ENCODE assay signal across 30 mouse cellular contexts in the genomic region with DNA sequence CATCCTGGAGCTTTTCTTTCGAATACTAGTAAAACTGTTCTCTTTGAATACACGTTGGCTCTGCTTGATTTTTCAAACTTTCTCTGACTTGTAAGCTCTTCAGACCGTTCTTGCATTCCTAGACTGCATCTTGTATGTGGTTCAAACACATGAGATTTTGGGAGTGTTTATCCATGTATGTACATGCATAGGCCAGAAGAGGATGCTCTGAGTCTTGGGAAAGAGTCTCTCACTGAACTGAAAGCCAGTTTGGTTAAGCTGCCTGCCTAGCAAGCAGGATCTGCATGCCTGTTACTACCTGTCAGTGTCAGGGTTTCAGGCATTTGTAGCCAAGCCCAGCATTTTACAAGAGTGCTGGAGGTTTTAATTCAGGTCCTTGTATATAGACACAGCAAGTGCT.
A peak's percentile ranks its signal among the peaks of the same experiment; 100 is the strongest.
DNase-seq lines count a peak whose midpoint lies in the region; ATAC-seq and TF ChIP-seq lines count a peak whose summit lies in the region.
"Had no signal": no experiment of that assay in that cellular context is flagged by ENCODE, and none has a peak within 500 bp of the region (broad histone marks: within the 10 kb centered on the region; RNA-seq: fewer than 3 reads in every experiment).

No protein-coding gene starts in this region.

- WGBS in intestine, postnatal 0 days = 67% methylated on average over 3 of the region's 3 CpGs
- 58% methylated on average over 3 of the region's 3 CpGs for WGBS in intestine, embryonic 15.5 days
- WGBS in midbrain, embryonic 14.5 days = 72% methylated on average over 3 of the region's 3 CpGs
- 69% methylated on average over 3 of the region's 3 CpGs for WGBS in midbrain, embryonic 16.5 days

- no peaks in the 10 kb centered on the region for H3K9me3 ChIP-seq in intestine, postnatal 0 days (ENCODE audit: control insufficient read depth)
- no peaks in the 10 kb centered on the region for H3K9me3 ChIP-seq in intestine, embryonic 15.5 days
- H3K9me3 ChIP-seq in midbrain, embryonic 14.5 days (ENCODE audit: control insufficient read depth, low read length) = no peaks in the 10 kb centered on the region
- H3K9me3 ChIP-seq in midbrain, embryonic 16.5 days (replicated peaks; ENCODE audit: control insufficient read depth, low read length, poor library complexity, severe bottlenecking) = no peaks in the 10 kb centered on the region
- H3K9me3 ChIP-seq: embryonic facial prominence, embryonic 10.5 days; embryonic facial prominence, embryonic 15.5 days; forebrain, embryonic 12.5 days; heart, embryonic 13.5 days; hindbrain, embryonic 15.5 days; limb, embryonic 10.5 days; limb, embryonic 15.5 days; liver, embryonic 13.5 days; neural tube, embryonic 13.5 days had no signal

- no peak overlapping the region for H3K27ac ChIP-seq in intestine, postnatal 0 days (ENCODE audit: low read depth, low read length)
- no peak overlapping the region for H3K27ac ChIP-seq in intestine, embryonic 15.5 days
- no peak overlapping the region for H3K27ac ChIP-seq in midbrain, embryonic 14.5 days (replicated peaks; ENCODE audit: low read depth, low read length)
- no peak overlapping the region for H3K27ac ChIP-seq in midbrain, embryonic 16.5 days (ENCODE audit: low read length)
- H3K27ac ChIP-seq: embryonic facial prominence, embryonic 10.5 days; embryonic facial prominence, embryonic 15.5 days; forebrain, embryonic 12.5 days; gastrocnemius, adult 2 months; heart, adult 2 months; heart, embryonic 13.5 days; hindbrain, embryonic 15.5 days; limb, embryonic 10.5 days; limb, embryonic 15.5 days; liver, embryonic 13.5 days; neural tube, embryonic 13.5 days had no signal

- no peaks in the 10 kb centered on the region for H3K36me3 ChIP-seq in intestine, postnatal 0 days (ENCODE audit: control insufficient read depth, insufficient read depth)
- H3K36me3 ChIP-seq in intestine, embryonic 15.5 days = no peaks in the 10 kb centered on the region
- H3K36me3 ChIP-seq in midbrain, embryonic 14.5 days (ENCODE audit: control insufficient read depth, insufficient read depth, low read length) = no peaks in the 10 kb centered on the region
- no peaks in the 10 kb centered on the region for H3K36me3 ChIP-seq in midbrain, embryonic 16.5 days (ENCODE audit: control insufficient read depth, insufficient read depth, low read length)
- H3K36me3 ChIP-seq: embryonic facial prominence, embryonic 10.5 days; embryonic facial prominence, embryonic 15.5 days; forebrain, embryonic 12.5 days; heart, embryonic 13.5 days; hindbrain, embryonic 15.5 days; limb, embryonic 10.5 days; limb, embryonic 15.5 days; liver, embryonic 13.5 days; neural tube, embryonic 13.5 days had no signal

- no peaks in the 10 kb centered on the region for H3K4me1 ChIP-seq in intestine, postnatal 0 days (replicated peaks; ENCODE audit: control insufficient read depth, insufficient read depth, low read length)
- H3K4me1 ChIP-seq in intestine, embryonic 15.5 days (replicated peaks) = no peaks in the 10 kb centered on the region
- H3K4me1 ChIP-seq in midbrain, embryonic 14.5 days (ENCODE audit: control insufficient read depth, insufficient read depth, low read length) = no peaks in the 10 kb centered on the region
- no peaks in the 10 kb centered on the region for H3K4me1 ChIP-seq in midbrain, embryonic 16.5 days (ENCODE audit: control insufficient read depth, insufficient read depth, low read length)
- H3K4me1 ChIP-seq: embryonic facial prominence, embryonic 10.5 days; embryonic facial prominence, embryonic 15.5 days; forebrain, embryonic 12.5 days; heart, embryonic 13.5 days; hindbrain, embryonic 15.5 days; limb, embryonic 10.5 days; limb, embryonic 15.5 days; liver, embryonic 13.5 days; neural tube, embryonic 13.5 days had no signal

- TF ChIP-seq CTCF in intestine, postnatal 0 days (IDR thresholded peaks at IDR 0.05; ENCODE audit: low read depth) = peak; percentile 41

- peak; percentile 2 for DNase-seq in embryo, embryonic 11 days
- no peak for DNase-seq in embryo, embryonic 9.5 days (ENCODE audit: extremely low spot score)
- peak; percentile 15 for DNase-seq in midbrain, embryonic 14.5 days
- DNase-seq in ovary, postnatal 14 days (ENCODE audit: low spot score) = no peak
- DNase-seq: adrenal gland, adult 2 months; adrenal gland, postnatal 36 days; cerebellum, adult 2 months; cerebellum, postnatal 36 days; gastrocnemius, adult 2 months; gastrocnemius, postnatal 36 days; heart, adult 2 months; heart, postnatal 10 days; kidney, adult 8-10 months; kidney, postnatal 10 days; liver, embryonic 13.5 days; lung, adult 18-20 months; lung, postnatal 10 days; thymus, postnatal 4 days had no signal

- no peak overlapping the region for H3K9ac ChIP-seq in intestine, postnatal 0 days (ENCODE audit: low read depth, low read length)
- H3K9ac ChIP-seq in intestine, embryonic 15.5 days = no peak overlapping the region
- no peak overlapping the region for H3K9ac ChIP-seq in midbrain, embryonic 14.5 days (replicated peaks; ENCODE audit: low read length)
- no peak overlapping the region for H3K9ac ChIP-seq in midbrain, embryonic 16.5 days (ENCODE audit: low read depth, low read length)
- H3K9ac ChIP-seq: embryonic facial prominence, embryonic 15.5 days; forebrain, embryonic 12.5 days; heart, embryonic 13.5 days; hindbrain, embryonic 15.5 days; limb, embryonic 15.5 days; liver, embryonic 13.5 days; neural tube, embryonic 13.5 days had no signal

- H3K4me2 ChIP-seq in intestine, postnatal 0 days (replicated peaks; ENCODE audit: low read depth) = no peak overlapping the region
- H3K4me2 ChIP-seq in intestine, embryonic 15.5 days (replicated peaks) = no peak overlapping the region
- H3K4me2 ChIP-seq in midbrain, embryonic 14.5 days (ENCODE audit: low read length) = no peak overlapping the region
- H3K4me2 ChIP-seq in midbrain, embryonic 16.5 days (ENCODE audit: low read length) = no peak overlapping the region
- H3K4me2 ChIP-seq: embryonic facial prominence, embryonic 15.5 days; forebrain, embryonic 12.5 days; heart, embryonic 13.5 days; hindbrain, embryonic 15.5 days; limb, embryonic 15.5 days; liver, embryonic 13.5 days; neural tube, embryonic 13.5 days had no signal

- no peak for ATAC-seq in intestine, postnatal 0 days
- no peak for ATAC-seq in intestine, embryonic 15.5 days
- ATAC-seq in midbrain, embryonic 14.5 days (ENCODE audit: low FRiP score, low TSS enrichment) = no peak
- ATAC-seq in midbrain, embryonic 16.5 days = no peak
- ATAC-seq: activated CD4-positive, CD25-positive, alpha-beta regulatory T cell, adult 4 months had no signal

- no peak overlapping the region for H3K4me3 ChIP-seq in intestine, postnatal 0 days (ENCODE audit: low read depth, low read length)
- H3K4me3 ChIP-seq in intestine, embryonic 15.5 days (replicated peaks) = no peak overlapping the region
- no peak overlapping the region for H3K4me3 ChIP-seq in midbrain, embryonic 14.5 days (replicated peaks; ENCODE audit: low read depth, low read length)
- no peak overlapping the region for H3K4me3 ChIP-seq in midbrain, embryonic 16.5 days (ENCODE audit: low read depth, low read length)
- H3K4me3 ChIP-seq: embryonic facial prominence, embryonic 10.5 days; embryonic facial prominence, embryonic 15.5 days; forebrain, embryonic 12.5 days; gastrocnemius, adult 2 months; heart, adult 2 months; heart, embryonic 13.5 days; hindbrain, embryonic 15.5 days; limb, embryonic 10.5 days; limb, embryonic 15.5 days; liver, embryonic 13.5 days; neural tube, embryonic 13.5 days had no signal

- H3K27me3 ChIP-seq in intestine, postnatal 0 days (replicated peaks; ENCODE audit: control insufficient read depth, insufficient read depth, low read length) = no peaks in the 10 kb centered on the region
- H3K27me3 ChIP-seq in intestine, embryonic 15.5 days (replicated peaks) = no peaks in the 10 kb centered on the region
- no peaks in the 10 kb centered on the region for H3K27me3 ChIP-seq in midbrain, embryonic 14.5 days (ENCODE audit: control insufficient read depth, insufficient read depth, low read length)
- H3K27me3 ChIP-seq in midbrain, embryonic 16.5 days (ENCODE audit: control insufficient read depth, insufficient read depth, low read depth, low read length) = no peaks in the 10 kb centered on the region
- H3K27me3 ChIP-seq: embryonic facial prominence, embryonic 15.5 days; forebrain, embryonic 12.5 days; heart, embryonic 13.5 days; hindbrain, embryonic 15.5 days; limb, embryonic 15.5 days; liver, embryonic 13.5 days; neural tube, embryonic 13.5 days had no signal

Comparison
In these comparisons a context has a peak if more than half of its experiments do, and no peak if none do; other contexts are left out.
1. DNase-seq: peak in embryo, embryonic 11 days (single experiment) and midbrain, embryonic 14.5 days (single experiment); none in embryo, embryonic 9.5 days (single experiment) and ovary, postnatal 14 days (single experiment).